Mouse (Mus musculus) embryo, embryonic 11.5 days (tissue): ENCODE measurements around the gene Macf1.
A peak's percentile ranks its signal among the peaks of the same experiment; 100 is the strongest.
"Not testable (repeated sequence)": the region's sequence is repeated elsewhere in the genome, so short reads cannot be mapped to it uniquely, and the experiment has no call there.

Source experiments
- DNase-seq: peaks from one replicate; pipeline ENCODE4 v3.0.0-alpha.2; 2012; ENCODE audit warnings: low read depth, low spot score

Macf1 gene

GRCm38 (mm10) chr4:123669696-123670095, 14.5 kb downstream of the Macf1 start:
- no peak for DNase-seq

GRCm38 (mm10) chr4:123667260-123667867, 16.8 kb downstream of the Macf1 start:
- DNase-seq, result peak; percentile 72

GRCm38 (mm10) chr4:123666517-123666916, 17.6 kb downstream of the Macf1 start:
- no peak for DNase-seq

- no peak for DNase-seq
These were observed 18.4 kb downstream of the Macf1 start for GRCm38 (mm10) chr4:123665681-123666278.

GRCm38 (mm10) chr4:123664951-123665661, 19.1 kb downstream of the Macf1 start:
- no peak for DNase-seq

- DNase-seq, result no peak
These were observed 19.9 kb downstream of the Macf1 start for GRCm38 (mm10) chr4:123664021-123664950.

GRCm38 (mm10) chr4:123663688-123663965, 20.5 kb downstream of the Macf1 start:
- DNase-seq, result no peak

- DNase-seq, result no peak
These were observed 21.1 kb downstream of the Macf1 start for GRCm38 (mm10) chr4:123662914-123663687.

GRCm38 (mm10) chr4:123658175-123658574, 26.0 kb downstream of the Macf1 start:
- DNase-seq, result no peak

GRCm38 (mm10) chr4:123655245-123655644, 28.9 kb downstream of the Macf1 start:
- DNase-seq, result no peak

- DNase-seq, result no peak
These were observed 29.6 kb downstream of the Macf1 start for GRCm38 (mm10) chr4:123654566-123654965.

GRCm38 (mm10) chr4:123653446-123653845, 30.7 kb downstream of the Macf1 start:
- not testable (repeated sequence) for DNase-seq

- no peak for DNase-seq
These were observed 32.0 kb downstream of the Macf1 start for GRCm38 (mm10) chr4:123652130-123652529.

- DNase-seq, result no peak
These were observed 35.0 kb downstream of the Macf1 start for GRCm38 (mm10) chr4:123649131-123649530.

GRCm38 (mm10) chr4:123647668-123648067, 36.5 kb downstream of the Macf1 start:
- DNase-seq, result no peak

- DNase-seq, result no peak
These were observed 37.1 kb downstream of the Macf1 start for GRCm38 (mm10) chr4:123647109-123647508.

- no peak for DNase-seq
These were observed 38.8 kb downstream of the Macf1 start for GRCm38 (mm10) chr4:123645246-123645845.

GRCm38 (mm10) chr4:123643561-123643960, 40.6 kb downstream of the Macf1 start:
- DNase-seq, result no peak

GRCm38 (mm10) chr4:123642877-123643276, 41.3 kb downstream of the Macf1 start:
- DNase-seq, result no peak

- no peak for DNase-seq
These were observed 47.0 kb downstream of the Macf1 start for GRCm38 (mm10) chr4:123637136-123637535.

- DNase-seq, result no peak
These were observed 48.7 kb downstream of the Macf1 start for GRCm38 (mm10) chr4:123635428-123635827.
